Mouse (Mus musculus): ENCODE measurements around the gene Gbx1.
A peak's percentile ranks its signal among the peaks of the same experiment; 100 is the strongest.
"Not testable (repeated sequence)": the region's sequence is repeated elsewhere in the genome, so short reads cannot be mapped to it uniquely, and the experiment has no call there.

Gbx1 gene

GRCm38 (mm10) chr5:24526889-24527230 lies at the start of gene Gbx1:
Gbx1 (minus strand) TSS chr5:24527202.
- DNase-seq (ENCODE audit: extremely low spot score, low read depth, low spot score) = no peak

- DNase-seq (ENCODE audit: extremely low spot score, low read depth, low spot score) = no peak
Observed at GRCm38 (mm10) chr5:24576801-24577182, 49.8 kb upstream of the Gbx1 start.

- no peak for DNase-seq (ENCODE audit: extremely low spot score, low read depth, low spot score)
Observed at GRCm38 (mm10) chr5:24575948-24576347, 48.9 kb upstream of the Gbx1 start.

- DNase-seq (ENCODE audit: extremely low spot score, low read depth, low spot score) = no peak
Observed at GRCm38 (mm10) chr5:24556709-24557108, 29.7 kb upstream of the Gbx1 start, which contains the start of gene 4931409K22Rik. 4931409K22Rik (minus strand) TSS chr5:24556809.

GRCm38 (mm10) chr5:24555335-24555734 lies 28.3 kb upstream of the Gbx1 start:
- not testable (repeated sequence) for DNase-seq (ENCODE audit: extremely low spot score, low read depth, low spot score)

- DNase-seq (ENCODE audit: extremely low spot score, low read depth, low spot score) = no peak
Observed at GRCm38 (mm10) chr5:24553621-24554244, 26.7 kb upstream of the Gbx1 start.

GRCm38 (mm10) chr5:24551317-24551688 lies 24.3 kb upstream of the Gbx1 start:
- no peak for DNase-seq (ENCODE audit: extremely low spot score, low read depth, low spot score)

GRCm38 (mm10) chr5:24550598-24551316 lies 23.8 kb upstream of the Gbx1 start:
- DNase-seq (ENCODE audit: extremely low spot score, low read depth, low spot score) = no peak

- no peak for DNase-seq (ENCODE audit: extremely low spot score, low read depth, low spot score)
Observed at GRCm38 (mm10) chr5:24542643-24543042, 15.6 kb upstream of the Gbx1 start.

- no peak for DNase-seq (ENCODE audit: extremely low spot score, low read depth, low spot score)
Observed at GRCm38 (mm10) chr5:24541144-24541569, 14.2 kb upstream of the Gbx1 start.

- no peak for DNase-seq (ENCODE audit: extremely low spot score, low read depth, low spot score)
Observed at GRCm38 (mm10) chr5:24540387-24541143, 13.6 kb upstream of the Gbx1 start, which contains the start of gene Asb10. Asb10 (minus strand) TSS chr5:24540978.

- DNase-seq (ENCODE audit: extremely low spot score, low read depth, low spot score) = no peak
Observed at GRCm38 (mm10) chr5:24539571-24540296, 12.7 kb upstream of the Gbx1 start.

- DNase-seq (ENCODE audit: extremely low spot score, low read depth, low spot score) = no peak
Observed at GRCm38 (mm10) chr5:24537618-24538017, 10.6 kb upstream of the Gbx1 start.

- no peak for DNase-seq (ENCODE audit: extremely low spot score, low read depth, low spot score)
Observed at GRCm38 (mm10) chr5:24536511-24536910, 9.5 kb upstream of the Gbx1 start.

GRCm38 (mm10) chr5:24535731-24536130 lies 8.7 kb upstream of the Gbx1 start:
- DNase-seq (ENCODE audit: extremely low spot score, low read depth, low spot score) = no peak

- no peak for DNase-seq (ENCODE audit: extremely low spot score, low read depth, low spot score)
Observed at GRCm38 (mm10) chr5:24534292-24534691, 7.3 kb upstream of the Gbx1 start.

- DNase-seq (ENCODE audit: extremely low spot score, low read depth, low spot score) = no peak
Observed at GRCm38 (mm10) chr5:24533391-24533790, 6.4 kb upstream of the Gbx1 start.

- peak; percentile 67 for DNase-seq (ENCODE audit: extremely low spot score, low read depth, low spot score)
Observed at GRCm38 (mm10) chr5:24530042-24530689, 3.2 kb upstream of the Gbx1 start.

- DNase-seq (ENCODE audit: extremely low spot score, low read depth, low spot score) = no peak
Observed at GRCm38 (mm10) chr5:24527780-24528179, 778 bp upstream of the Gbx1 start.

- no peak for DNase-seq (ENCODE audit: extremely low spot score, low read depth, low spot score)
Observed at GRCm38 (mm10) chr5:24526190-24526888, 663 bp downstream of the Gbx1 start.

Data from hindlimb bud, embryonic 11.5 days (tissue).